Mouse (Mus musculus) heart, embryonic 15.5 days (tissue): ENCODE measurements around the gene Olfr317. TPM values are rescaled to one million over a fixed set of nuclear protein-coding genes. Genes with fewer than 3 reads are reported as not detected.
"Not testable (repeated sequence)": the region's sequence is repeated elsewhere in the genome, so short reads cannot be mapped to it uniquely, and the experiment has no call there.

Experiments used
- ATAC-seq: fragments of 200-750 bp; cut with Nextera tagmentation; replicated peaks from 2 replicates; pipeline ENCODE4 v1.8.0; 2017; ENCODE audit warnings: low read depth, moderate TSS enrichment; ENCODE audit not compliant: insufficient number of reproducible peaks, insufficient read depth, low FRiP score
- H3K27ac ChIP-seq: fragments of 300-500 bp; sonication (generic); 2 replicates; pipeline ENCODE4 v1.5.1; 2015; ENCODE audit warnings: mild to moderate bottlenecking, inconsistent platforms
- H3K27me3 ChIP-seq: fragments of 300-500 bp; sonication (generic); 2 replicates; pipeline ENCODE4 v1.6.1; 2015; ENCODE audit warnings: inconsistent platforms
- H3K36me3 ChIP-seq: fragments of 300-500 bp; sonication (generic); 2 replicates; pipeline ENCODE4 v1.6.1; 2015; ENCODE audit warnings: mild to moderate bottlenecking, inconsistent platforms
- H3K4me1 ChIP-seq: fragments of 300-500 bp; sonication (generic); replicated peaks from 2 replicates; pipeline ENCODE4 v1.6.1; 2015; ENCODE audit warnings: inconsistent platforms
- H3K4me2 ChIP-seq: fragments of 300-500 bp; sonication (generic); 2 replicates; pipeline ENCODE4 v1.6.1; 2015; ENCODE audit warnings: inconsistent platforms, mild to moderate bottlenecking, moderate library complexity
- H3K4me3 ChIP-seq: fragments of 300-500 bp; sonication (generic); 2 replicates; pipeline ENCODE4 v1.5.1; 2015; ENCODE audit warnings: mild to moderate bottlenecking, inconsistent platforms
- H3K9ac ChIP-seq: fragments of 300-500 bp; sonication (generic); 2 replicates; pipeline ENCODE4 v1.6.1; 2015; ENCODE audit warnings: mild to moderate bottlenecking, inconsistent platforms
- H3K9me3 ChIP-seq: fragments of 300-500 bp; sonication (generic); replicated peaks from 2 replicates; pipeline ENCODE4 v1.6.1; 2016; ENCODE audit warnings: inconsistent platforms
- WGBS: fragments of 180-500 bp; shearing (Covaris S2); methylation state at CpG from one replicate; pipeline ENCODE4 v1.1.7; 2015; ENCODE audit warnings: mixed read lengths; 5-methylcytosine and 5-hydroxymethylcytosine counted together
- polyA plus RNA-seq: library from polyadenylated mRNA; unstranded; fragments of >200 nt; fragmentation: Nextera tagmentation; extraction: Ambion mirVana; gene quantifications from 2 replicates; pipeline ENCODE4 v1.2.1, GENCODE M21; 2015

Olfr317 gene
- polyA plus RNA-seq, result not detected in 2 replicates

- Histone ChIP-seq H3K36me3 (no peaks in the 10 kb centered on the region), H3K4me1 (no peaks in the 10 kb centered on the region)
Measured at GRCm38 (mm10) chr11:58738792-58739262, at the start of gene Olfr317. Gene Olfr317 (minus strand): TSS chr11:58739212.

GRCm38 (mm10) chr11:58788346-58788745, 49.3 kb upstream of the Olfr317 start:
- WGBS, result 77% methylated on average over 8 of the region's 8 CpGs

More at GRCm38 (mm10) chr11:58738792-58739262, at the start of gene Olfr317:
- no peak within 1 kb of the TSS for H3K27ac ChIP-seq
- no peak within 1 kb of the TSS for H3K4me2 ChIP-seq
- ATAC-seq, result no peak
- no peak within 1 kb of the TSS for H3K4me3 ChIP-seq
- no peaks in the 10 kb centered on the region for H3K27me3 ChIP-seq
- 74% methylated on average over 4 of the region's 4 CpGs for WGBS
- H3K9me3 ChIP-seq, result no peaks in the 10 kb centered on the region
- H3K9ac ChIP-seq, result no peak within 1 kb of the TSS

GRCm38 (mm10) chr11:58787651-58788050, 48.6 kb upstream of the Olfr317 start:
- Histone ChIP-seq H3K4me3 (no peak overlapping the region), H3K36me3 (no peaks in the 10 kb centered on the region), H3K9ac (no peak overlapping the region), H3K27ac (no peak overlapping the region), H3K9me3 (no peaks in the 10 kb centered on the region), H3K4me1 (peaks cover 3% of the 10 kb centered on the region), H3K27me3 (no peaks in the 10 kb centered on the region), H3K4me2 (no peak overlapping the region)
- WGBS, result 79% methylated on average over 10 of the region's 10 CpGs
- no peak for ATAC-seq

More at GRCm38 (mm10) chr11:58788346-58788745, 49.3 kb upstream of the Olfr317 start:
- Histone ChIP-seq H3K9me3 (no peaks in the 10 kb centered on the region), H3K4me2 (no peak overlapping the region), H3K4me3 (no peak overlapping the region), H3K9ac (no peak overlapping the region), H3K4me1 (no peaks in the 10 kb centered on the region), H3K27me3 (no peaks in the 10 kb centered on the region), H3K36me3 (no peaks in the 10 kb centered on the region), H3K27ac (no peak overlapping the region)
- ATAC-seq, result no peak

GRCm38 (mm10) chr11:58784182-58784581, 45.2 kb upstream of the Olfr317 start:
- no peaks in the 10 kb centered on the region for H3K27me3 ChIP-seq
- peaks cover 6% of the 10 kb centered on the region for H3K4me1 ChIP-seq
- no peak overlapping the region for H3K4me2 ChIP-seq
- no peak overlapping the region for H3K9ac ChIP-seq
- WGBS, result 59% methylated on average over 2 of the region's 2 CpGs
- H3K36me3 ChIP-seq, result no peaks in the 10 kb centered on the region
- H3K27ac ChIP-seq, result no peak overlapping the region
- ATAC-seq, result no peak
- no peak overlapping the region for H3K4me3 ChIP-seq
- H3K9me3 ChIP-seq, result no peaks in the 10 kb centered on the region

GRCm38 (mm10) chr11:58782480-58783089, 43.6 kb upstream of the Olfr317 start, which contains the start of gene Olfr314:
Gene Olfr314 (plus strand): TSS chr11:58782952.
- H3K4me3 ChIP-seq, result no peak within 1 kb of the TSS
- H3K36me3 ChIP-seq, result no peaks in the 10 kb centered on the region
- H3K9ac ChIP-seq, result no peak within 1 kb of the TSS
- no peak within 1 kb of the TSS for H3K4me2 ChIP-seq
- no peak within 1 kb of the TSS for H3K27ac ChIP-seq
- WGBS, result 49% methylated on average over 6 of the region's 6 CpGs
- ATAC-seq, result no peak
- peaks cover 6% of the 10 kb centered on the region for H3K4me1 ChIP-seq
- H3K27me3 ChIP-seq, result no peaks in the 10 kb centered on the region
- no peaks in the 10 kb centered on the region for H3K9me3 ChIP-seq

GRCm38 (mm10) chr11:58772888-58773287, 33.9 kb upstream of the Olfr317 start, which contains the start of gene Olfr315:
Gene Olfr315 (plus strand): TSS chr11:58773188.
- H3K9ac ChIP-seq, result no peak within 1 kb of the TSS
- no peak within 1 kb of the TSS for H3K27ac ChIP-seq
- no peaks in the 10 kb centered on the region for H3K4me1 ChIP-seq

GRCm38 (mm10) chr11:58752434-58752833, 13.4 kb upstream of the Olfr317 start, which contains the start of gene Olfr316:
Gene Olfr316 (plus strand): TSS chr11:58752734.
- WGBS, result 69% methylated on average over 2 of the region's 2 CpGs
- Histone ChIP-seq H3K36me3 (no peaks in the 10 kb centered on the region), H3K9ac (no peak within 1 kb of the TSS), H3K9me3 (no peaks in the 10 kb centered on the region), H3K4me1 (no peaks in the 10 kb centered on the region), H3K4me2 (no peak within 1 kb of the TSS), H3K27ac (no peak within 1 kb of the TSS), H3K27me3 (no peaks in the 10 kb centered on the region), H3K4me3 (no peak within 1 kb of the TSS)
- ATAC-seq, result no peak

More at GRCm38 (mm10) chr11:58772888-58773287, 33.9 kb upstream of the Olfr317 start, which contains the start of gene Olfr315:
- H3K27me3 ChIP-seq, result no peaks in the 10 kb centered on the region
- no peaks in the 10 kb centered on the region for H3K9me3 ChIP-seq
- no peak for ATAC-seq
- no peaks in the 10 kb centered on the region for H3K36me3 ChIP-seq
- no peak within 1 kb of the TSS for H3K4me2 ChIP-seq
- H3K4me3 ChIP-seq, result no peak within 1 kb of the TSS

- not testable (repeated sequence) for H3K27me3 ChIP-seq, H3K9ac ChIP-seq, ATAC-seq, H3K4me2 ChIP-seq, H3K4me1 ChIP-seq, H3K36me3 ChIP-seq, H3K4me3 ChIP-seq, H3K27ac ChIP-seq, H3K9me3 ChIP-seq
- WGBS, result 82% methylated on average over 18 of the region's 18 CpGs
Measured at GRCm38 (mm10) chr11:58751096-58751495, 12.1 kb upstream of the Olfr317 start.

GRCm38 (mm10) chr11:58733372-58733771, 5.6 kb downstream of the Olfr317 start:
- no peaks in the 10 kb centered on the region for H3K27me3 ChIP-seq
- 50% methylated on average over 3 of the region's 3 CpGs for WGBS
- H3K36me3 ChIP-seq, result no peaks in the 10 kb centered on the region
- H3K27ac ChIP-seq, result no peak overlapping the region
- no peak overlapping the region for H3K4me3 ChIP-seq
- H3K9me3 ChIP-seq, result no peaks in the 10 kb centered on the region
- H3K4me2 ChIP-seq, result no peak overlapping the region
- no peak for ATAC-seq
- H3K9ac ChIP-seq, result no peak overlapping the region
- H3K4me1 ChIP-seq, result no peaks in the 10 kb centered on the region

DNA sequence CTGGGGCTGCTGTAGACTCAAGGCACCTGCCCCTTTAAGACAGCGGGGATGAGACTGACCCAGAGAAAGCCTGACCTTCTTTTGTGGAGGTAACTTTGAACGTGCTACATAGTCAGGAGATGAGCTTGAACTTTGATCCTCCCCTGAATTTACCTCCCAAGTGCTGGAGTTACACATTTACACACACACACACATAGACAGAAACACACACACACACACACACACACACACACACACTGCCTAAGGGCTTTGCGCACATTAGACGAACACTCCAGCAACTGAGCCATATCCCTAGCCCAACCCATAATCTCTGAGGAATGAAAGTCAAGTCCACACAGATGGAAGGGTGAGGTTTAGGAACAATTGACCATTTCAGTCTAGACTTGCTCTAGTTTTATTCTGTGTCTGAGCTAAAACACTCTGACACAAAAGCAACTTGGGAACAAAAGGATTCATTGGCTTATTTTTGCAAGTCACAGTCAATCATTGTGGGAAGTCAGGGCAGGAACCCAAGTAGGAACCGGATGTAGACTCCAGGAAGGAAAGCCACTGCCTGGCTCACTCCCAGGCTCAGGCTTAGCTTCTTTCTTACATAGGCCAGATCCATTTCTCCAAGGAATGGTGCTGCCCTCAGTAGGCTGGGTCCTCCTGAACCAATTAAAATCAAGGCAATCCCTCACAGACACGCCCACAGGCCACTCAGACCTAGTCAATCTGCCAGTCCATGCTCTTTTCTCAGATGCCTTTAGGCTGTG, 10.9 kb downstream of the Olfr317 start:
- H3K27ac ChIP-seq, ATAC-seq, H3K36me3 ChIP-seq, H3K9ac ChIP-seq, H3K9me3 ChIP-seq, H3K4me1 ChIP-seq, H3K4me3 ChIP-seq, H3K4me2 ChIP-seq, H3K27me3 ChIP-seq: not testable (repeated sequence)
- 79% methylated on average over 6 of the region's 6 CpGs for WGBS

DNA sequence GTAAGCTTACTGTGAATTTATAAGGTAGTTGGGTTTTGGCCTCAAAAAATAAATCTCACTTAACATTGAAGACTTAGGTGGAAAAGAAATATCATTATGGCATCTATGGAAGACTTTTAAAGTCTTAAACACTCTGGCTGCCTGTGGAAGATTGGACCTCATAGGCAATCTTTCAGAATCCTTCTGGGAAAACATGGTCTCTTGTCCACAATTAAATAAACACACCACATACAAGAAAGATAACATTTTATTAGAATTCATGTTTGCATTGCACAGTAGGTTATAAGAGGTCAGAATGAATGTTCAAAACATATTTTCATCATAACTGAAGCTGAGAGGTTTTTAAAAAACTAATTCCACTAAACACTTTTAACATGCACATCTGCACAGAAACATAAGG, 15.1 kb downstream of the Olfr317 start, which contains the start of gene Olfr318:
Olfr318 (minus strand) TSS at position 101 of the 400 bp plus-strand sequence.
- Histone ChIP-seq H3K9ac (no peak within 1 kb of the TSS), H3K9me3 (no peaks in the 10 kb centered on the region), H3K4me1 (no peaks in the 10 kb centered on the region), H3K4me3 (no peak within 1 kb of the TSS), H3K27me3 (no peaks in the 10 kb centered on the region), H3K36me3 (no peaks in the 10 kb centered on the region), H3K4me2 (no peak within 1 kb of the TSS), H3K27ac (no peak within 1 kb of the TSS)
- ATAC-seq, result no peak
